Comparison of ENCODE assay signal across 31 mouse cellular contexts in genomic region chr11:106410507-106410906, GRCm38 (mm10). TPM values are rescaled to one million over a fixed set of nuclear protein-coding genes. Genes with fewer than 3 reads are reported as not detected.
DNase-seq lines count a peak whose midpoint lies in the region; ATAC-seq and TF ChIP-seq lines count a peak whose summit lies in the region.
"Had no signal": no experiment of that assay in that cellular context is flagged by ENCODE, and none has a peak within 500 bp of the region (broad histone marks: within the 10 kb centered on the region; RNA-seq: fewer than 3 reads in every experiment).

No protein-coding gene starts in this region.

- WGBS in liver, adult 2 months = 23% methylated on average over 3 of the region's 3 CpGs
- WGBS in liver, postnatal 0 days (ENCODE audit: insufficient replicate concordance) = 67% methylated on average over 3 of the region's 3 CpGs
- 86% methylated on average over 3 of the region's 3 CpGs for WGBS in liver, embryonic 11.5 days

- H3K27ac ChIP-seq in liver, adult 2 months (replicated peaks; ENCODE audit: insufficient read depth, low read depth, low read length) = peak overlapping the region; percentile 85
- peak overlapping the region; percentile 67 for H3K27ac ChIP-seq in liver, postnatal 0 days (ENCODE audit: low read depth)
- no peak overlapping the region for H3K27ac ChIP-seq in liver, embryonic 11.5 days (ENCODE audit: low read depth, low read length)
- H3K27ac ChIP-seq: embryonic facial prominence, embryonic 13.5 days; embryonic facial prominence, embryonic 15.5 days; forebrain, embryonic 10.5 days; forebrain, embryonic 12.5 days had no signal

- no peaks in the 10 kb centered on the region for H3K79me2 ChIP-seq in liver, adult 2 months (ENCODE audit: control insufficient read depth, insufficient read depth, low read length)

- peak overlapping the region; percentile 50 for H3K9ac ChIP-seq in liver, adult 2 months (ENCODE audit: low read depth, low read length)
- H3K9ac ChIP-seq in liver, postnatal 0 days (replicated peaks) = no peak overlapping the region
- H3K9ac ChIP-seq in liver, embryonic 11.5 days (ENCODE audit: low read depth, low read length) = no peak overlapping the region
- H3K9ac ChIP-seq: embryonic facial prominence, embryonic 13.5 days; embryonic facial prominence, embryonic 15.5 days; forebrain, embryonic 12.5 days had no signal

- peaks cover 59% of the 10 kb centered on the region for H3K36me3 ChIP-seq in liver, adult 2 months (ENCODE audit: control insufficient read depth, insufficient read depth, low read length)
- peaks cover 43% of the 10 kb centered on the region for H3K36me3 ChIP-seq in liver, postnatal 0 days (replicated peaks; ENCODE audit: insufficient read depth, low read length)
- H3K36me3 ChIP-seq in liver, embryonic 11.5 days (ENCODE audit: control insufficient read depth, insufficient read depth, low read length) = peaks cover 8% of the 10 kb centered on the region

- TF ChIP-seq POLR2A in liver, adult 2 months (IDR thresholded peaks at IDR 0.05; ENCODE audit: extremely low read depth, insufficient read depth, low read length) = no peak

- H3K4me2 ChIP-seq in liver, postnatal 0 days (ENCODE audit: low read depth, low read length) = no peak overlapping the region
- H3K4me2 ChIP-seq in liver, embryonic 11.5 days = no peak overlapping the region
- H3K4me2 ChIP-seq: embryonic facial prominence, embryonic 13.5 days; embryonic facial prominence, embryonic 15.5 days; forebrain, embryonic 12.5 days had no signal

- no peak for TF ChIP-seq CTCF in liver, adult 2 months (IDR thresholded peaks at IDR 0.05; ENCODE audit: low read depth, low read length)
- TF ChIP-seq CTCF in liver, postnatal 0 days (IDR thresholded peaks at IDR 0.05; ENCODE audit: low read depth) = no peak

- no peak for TF ChIP-seq EP300 in liver, postnatal 0 days (IDR thresholded peaks at IDR 0.05; ENCODE audit: low read depth)

- H3K4me1 ChIP-seq in liver, adult 2 months (ENCODE audit: control insufficient read depth, insufficient read depth, low read length) = peaks cover 36% of the 10 kb centered on the region
- peaks cover 7% of the 10 kb centered on the region for H3K4me1 ChIP-seq in liver, postnatal 0 days (ENCODE audit: insufficient read depth)
- H3K4me1 ChIP-seq in liver, embryonic 11.5 days (replicated peaks; ENCODE audit: control insufficient read depth, insufficient read depth, low read length) = no peaks in the 10 kb centered on the region
- H3K4me1 ChIP-seq: embryonic facial prominence, embryonic 13.5 days; embryonic facial prominence, embryonic 15.5 days; forebrain, embryonic 12.5 days had no signal

- peak; percentile 76 for ATAC-seq in liver, postnatal 0 days
- ATAC-seq in liver, embryonic 11.5 days (replicated peaks; ENCODE audit: low FRiP score) = no peak
- ATAC-seq: activated CD4-positive, CD25-positive, alpha-beta regulatory T cell, adult 4 months; forebrain, embryonic 14.5 days; forebrain, embryonic 16.5 days; Patski had no signal

- no peaks in the 10 kb centered on the region for H3K9me3 ChIP-seq in liver, postnatal 0 days (ENCODE audit: low read length)
- no peaks in the 10 kb centered on the region for H3K9me3 ChIP-seq in liver, embryonic 11.5 days (ENCODE audit: control insufficient read depth, low read length)
- H3K9me3 ChIP-seq: embryonic facial prominence, embryonic 13.5 days; embryonic facial prominence, embryonic 15.5 days; forebrain, embryonic 10.5 days; forebrain, embryonic 12.5 days; G1E had no signal

- peak; percentile 84 for DNase-seq in liver, adult 2 months (ENCODE audit: extremely low read depth, low read depth, low spot score)
- no peak for DNase-seq in liver
- no peak for DNase-seq in liver, postnatal 0 days
- no peak for DNase-seq in liver, embryonic 11.5 days (ENCODE audit: low spot score)
- DNase-seq in adipocyte (ENCODE audit: low spot score) = peak; percentile 10
- no peak for DNase-seq in lung, postnatal 4 days
- no peak for DNase-seq in left cerebral cortex, adult 11 months (ENCODE audit: low spot score)
- DNase-seq: cerebellum, adult 11 months; cerebellum, adult 18-20 months; cerebellum, adult 8-10 months; cerebellum, adult 9-11 months; cerebellum, postnatal 14 days; cerebellum, postnatal 36 days; embryo, embryonic 11 days had no signal

- H3K27me3 ChIP-seq in liver, adult 2 months (ENCODE audit: control insufficient read depth, insufficient read depth, low read length) = no peaks in the 10 kb centered on the region
- no peaks in the 10 kb centered on the region for H3K27me3 ChIP-seq in liver, postnatal 0 days (ENCODE audit: insufficient read depth, low read length)
- H3K27me3 ChIP-seq in liver, embryonic 11.5 days (replicated peaks; ENCODE audit: control insufficient read depth, insufficient read depth, low read length) = no peaks in the 10 kb centered on the region
- H3K27me3 ChIP-seq: embryonic facial prominence, embryonic 13.5 days; embryonic facial prominence, embryonic 15.5 days; forebrain, embryonic 12.5 days; Patski had no signal

- H3K4me3 ChIP-seq in liver, adult 2 months (ENCODE audit: insufficient read depth, low read depth, low read length) = no peak overlapping the region
- H3K4me3 ChIP-seq in liver, postnatal 0 days (ENCODE audit: low read depth, low read length) = no peak overlapping the region
- H3K4me3 ChIP-seq in liver, embryonic 11.5 days (ENCODE audit: low read depth, low read length) = no peak overlapping the region
- H3K4me3 ChIP-seq: embryonic facial prominence, embryonic 13.5 days; embryonic facial prominence, embryonic 15.5 days; erythroblast, embryonic 14.5 days; forebrain, embryonic 10.5 days; forebrain, embryonic 12.5 days had no signal

RNA-seq across cellular contexts. Expression of gene Icam2, which starts 22.6 kb away (rescaled TPM):
- total RNA-seq in liver, adult 2 months (2014; rRNA removed) = 5.3 and 6.7 TPM in 2 replicates
- polyA plus RNA-seq in liver, adult 2 months (2012; rRNA removed) = 5.0 and 5.4 TPM in 2 replicates
- polyA plus RNA-seq in liver, postnatal 0 days (2015; fragmentation: Nextera tagmentation; extraction: Ambion mirVana) = 11.4 and 12.6 TPM in 2 replicates
- 36.2 and 41.6 TPM in 2 replicates for polyA plus RNA-seq in liver, embryonic 11.5 days (2014; fragmentation: Nextera tagmentation; extraction: Ambion mirVana)
- polyA plus RNA-seq: C2C12, Patski had no signal

RNA-seq across cellular contexts. Expression of gene Prr29, which starts 45.2 kb away (rescaled TPM):
- total RNA-seq in liver, adult 2 months (2014; rRNA removed) = not detected in 2 replicates
- 0.17 TPM in 1 of 2 replicates, not detected in the other for polyA plus RNA-seq in liver, adult 2 months (2012; rRNA removed)
- polyA plus RNA-seq in liver, postnatal 0 days (2015; fragmentation: Nextera tagmentation; extraction: Ambion mirVana) = not detected in 2 replicates
- not detected in 2 replicates for polyA plus RNA-seq in liver, embryonic 11.5 days (2014; fragmentation: Nextera tagmentation; extraction: Ambion mirVana)
- total RNA-seq: adrenal gland, adult 2 months; adrenal gland, postnatal 25 days; adrenal gland, postnatal 4 days; common myeloid progenitor, adult 5-6 weeks had no signal
- polyA plus RNA-seq: adrenal gland, adult 2 months; brain, embryonic 14.5 days; C2C12; embryonic facial prominence, embryonic 11.5 days; embryonic facial prominence, embryonic 13.5 days; erythroblast, embryonic 14.5 days; forebrain, embryonic 10.5 days; forebrain, embryonic 12.5 days; forebrain, embryonic 14.5 days; forebrain, embryonic 16.5 days; Patski had no signal

RNA-seq across cellular contexts. Expression of gene Scn4a, which starts 57.4 kb away (rescaled TPM):
- total RNA-seq in liver, adult 2 months (2014; rRNA removed) = 0.09 and 0.13 TPM in 2 replicates
- 0.02 TPM in 2 replicates for polyA plus RNA-seq in liver, adult 2 months (2012; rRNA removed)
- 0.04 and 0.06 TPM in 2 replicates for polyA plus RNA-seq in liver, postnatal 0 days (2015; fragmentation: Nextera tagmentation; extraction: Ambion mirVana)
- polyA plus RNA-seq in liver, embryonic 11.5 days (2014; fragmentation: Nextera tagmentation; extraction: Ambion mirVana) = not detected in 2 replicates
- polyA plus RNA-seq: erythroblast, embryonic 14.5 days; forebrain, embryonic 10.5 days; forebrain, embryonic 14.5 days; G1E had no signal

Comparison
In these comparisons a context has a peak if more than half of its experiments do, and no peak if none do; other contexts are left out.
1. DNase-seq: peak in liver, adult 2 months (single experiment) and adipocyte (single experiment); none in liver (single experiment), liver, postnatal 0 days (single experiment), liver, embryonic 11.5 days (single experiment), lung, postnatal 4 days (0 of 2) and left cerebral cortex, adult 11 months (single experiment).